Mouse (Mus musculus) lung, adult 2 months (tissue): ENCODE measurements around the gene Gnao1.

Experiments
- CTCF ChIP-seq: fragments of 200-500 bp; IDR thresholded peaks from 2 replicates; pipeline ENCODE4 v1.5.1; 2011; ENCODE audit warnings: mild to moderate bottlenecking, low read length, control low read depth; ENCODE audit not compliant: insufficient read depth
- POLR2A ChIP-seq: fragments of 200-500 bp; IDR thresholded peaks from 2 replicates; pipeline ENCODE4 v1.6.1; 2011; ENCODE audit warnings: low read depth, mild to moderate bottlenecking, control low read depth, low read length, borderline replicate concordance; ENCODE audit errors: extremely low read depth

- TF ChIP-seq CTCF (no peak), POLR2A (no peak)
These were observed 163.4 kb downstream of the Gnao1 start for GRCm38 (mm10) chr8:93972971-93973734.
